Comparison of ENCODE assay signal across 8 mouse cellular contexts in the genomic region with DNA sequence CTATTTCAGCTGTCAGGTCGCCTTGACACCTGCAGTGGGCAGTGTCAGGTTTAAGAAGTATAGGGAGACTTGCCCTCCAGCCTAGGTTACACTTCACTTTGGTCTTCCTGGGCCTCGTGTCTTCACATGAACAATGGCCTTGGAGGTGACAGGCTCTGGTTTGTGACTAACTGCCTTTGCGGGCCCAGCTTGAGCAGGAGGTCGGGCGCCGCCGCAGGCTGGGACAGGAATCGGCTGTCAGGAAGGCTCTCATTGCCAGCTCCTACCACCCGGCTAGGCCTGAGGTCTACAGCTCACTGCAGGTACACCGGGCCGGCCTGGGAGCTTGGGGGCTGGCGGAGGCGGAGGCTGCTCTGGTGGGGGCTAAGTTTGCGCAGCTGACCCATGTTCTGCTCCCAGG. TPM values are rescaled to one million over a fixed set of nuclear protein-coding genes. Genes with fewer than 3 reads are reported as not detected.
DNase-seq lines count a peak whose midpoint lies in the region; ATAC-seq and TF ChIP-seq lines count a peak whose summit lies in the region.

No protein-coding gene starts in this region.

- no peak for TF ChIP-seq POLR2A in spleen, adult 2 months (IDR thresholded peaks at IDR 0.05; ENCODE audit: low read depth, low read length)

- peaks cover 13% of the 10 kb centered on the region for H3K36me3 ChIP-seq in heart, embryonic 16.5 days (ENCODE audit: control insufficient read depth, insufficient read depth)
- H3K36me3 ChIP-seq in spleen, adult 2 months (ENCODE audit: control insufficient read depth, insufficient read depth, low read length) = peaks cover 7% of the 10 kb centered on the region; the same call in 1 of the 2 replicates

- peak; percentile 44 for TF ChIP-seq CTCF in gastrocnemius, adult 2 months (IDR thresholded peaks at IDR 0.05)
- TF ChIP-seq CTCF in spleen, adult 2 months (IDR thresholded peaks at IDR 0.05; ENCODE audit: extremely low read depth, insufficient read depth, insufficient read length, insufficient replicate concordance) = 0 out of 2 replicates have a peak, but pooled peaks have one; percentile 11

- H3K27ac ChIP-seq in gastrocnemius, adult 2 months = peak overlapping the region; percentile 99
- H3K27ac ChIP-seq in heart, embryonic 16.5 days (ENCODE audit: low read length) = peak overlapping the region; percentile 28
- no peak overlapping the region for H3K27ac ChIP-seq in spleen, adult 2 months (ENCODE audit: insufficient read depth, low read length)

- DNase-seq in gastrocnemius, adult 2 months = peak; percentile 62
- no peak for DNase-seq in gastrocnemius, postnatal 25 days
- peak; percentile 69 for DNase-seq in ZHBTc4 (ENCODE audit: low read depth, low spot score)
- peak; percentile 71 for DNase-seq in embryo, embryonic 11 days
- DNase-seq in kidney, postnatal 36 days = peak; percentile 66 to 81
- DNase-seq in lung, postnatal 36 days = peak; percentile 60
- DNase-seq in spleen, adult 2 months (ENCODE audit: low read depth in 1 of 2, low spot score in 2 of 2) = peak; percentile 32 to 52

- peak overlapping the region; percentile 97 for H3K4me2 ChIP-seq in heart, embryonic 16.5 days (ENCODE audit: low read depth, low read length)

- H3K27me3 ChIP-seq in heart, embryonic 16.5 days (ENCODE audit: control insufficient read depth, insufficient read depth, low read length) = no peaks in the 10 kb centered on the region
- no peaks in the 10 kb centered on the region for H3K27me3 ChIP-seq in spleen, adult 2 months (ENCODE audit: control insufficient read depth, insufficient read depth, low read length)

- ATAC-seq in heart, embryonic 16.5 days (replicated peaks; ENCODE audit: extremely low read depth, insufficient read depth, low FRiP score) = no peak

- WGBS in heart, embryonic 16.5 days = 16% methylated on average over 14 of the region's 14 CpGs
- WGBS in spleen, adult 2 months = 13% methylated on average over 14 of the region's 14 CpGs

- H3K9me3 ChIP-seq in heart, embryonic 16.5 days (replicated peaks; ENCODE audit: control insufficient read depth, low read length) = no peaks in the 10 kb centered on the region

- H3K9ac ChIP-seq in heart, embryonic 16.5 days (ENCODE audit: low read length) = peak overlapping the region; percentile 83

- H3K4me1 ChIP-seq in heart, embryonic 16.5 days (ENCODE audit: control insufficient read depth, insufficient read depth, low read length) = peaks cover 22% of the 10 kb centered on the region
- H3K4me1 ChIP-seq in spleen, adult 2 months (ENCODE audit: control insufficient read depth, insufficient read depth, insufficient read length) = peaks cover 16% of the 10 kb centered on the region; the same call in 1 of the 2 replicates

- intact Hi-C loops in gastrocnemius, adult 2 months (cut with DNase I) = no loop called here

- H3K4me3 ChIP-seq in gastrocnemius, adult 2 months = peak overlapping the region; percentile 98
- peak overlapping the region; percentile 96 for H3K4me3 ChIP-seq in heart, embryonic 16.5 days (ENCODE audit: low read length)
- H3K4me3 ChIP-seq in spleen, adult 2 months (ENCODE audit: extremely low read depth, insufficient read depth, insufficient read length) = peak overlapping the region; percentile 90; the same call in 1 of the 2 replicates

RNA-seq across cellular contexts. Expression of gene Ogfod2, which starts 0.9 kb away (rescaled TPM):
- 10 to 100 TPM; 11.7 to 12.2 TPM for total RNA-seq in gastrocnemius, adult 2 months (2021)
- 10 to 100 TPM; 10.0 to 10.4 TPM for total RNA-seq in gastrocnemius, postnatal 25 days (2021)
- 21.3 and 24.2 TPM in 2 replicates for polyA plus RNA-seq in heart, embryonic 16.5 days (2015; fragmentation: Nextera tagmentation; extraction: Ambion mirVana)
- polyA plus RNA-seq in spleen, adult 2 months (2012; rRNA removed) = 35.5 and 52.0 TPM in 2 replicates

RNA-seq across cellular contexts. Expression of gene Arl6ip4, which starts 2.9 kb away (rescaled TPM):
- total RNA-seq in gastrocnemius, adult 2 months (2021) = 10 to 100 TPM; 38.3 to 41.2 TPM
- total RNA-seq in gastrocnemius, postnatal 25 days (2021) = 10 to 100 TPM; 36.0 to 40.9 TPM
- polyA plus RNA-seq in heart, embryonic 16.5 days (2015; fragmentation: Nextera tagmentation; extraction: Ambion mirVana) = 72.6 and 78.1 TPM in 2 replicates
- 28.2 and 36.0 TPM in 2 replicates for polyA plus RNA-seq in spleen, adult 2 months (2012; rRNA removed)

RNA-seq across cellular contexts. Expression of gene Abcb9, which starts 17.4 kb away (rescaled TPM):
- 10 to 100 TPM in 1 of 2 experiments, 1 to 10 TPM in 1; 7.1 to 11.9 TPM for total RNA-seq in gastrocnemius, adult 2 months (2021)
- total RNA-seq in gastrocnemius, postnatal 25 days (2021) = 1 to 10 TPM; 7.9 to 9.5 TPM
- 3.8 and 7.2 TPM in 2 replicates for polyA plus RNA-seq in heart, embryonic 16.5 days (2015; fragmentation: Nextera tagmentation; extraction: Ambion mirVana)
- 7.0 and 7.8 TPM in 2 replicates for polyA plus RNA-seq in spleen, adult 2 months (2012; rRNA removed)
